Mouse (Mus musculus) midbrain, embryonic 15.5 days (tissue): Measurements from ENCODE around the gene St8sia1. TPM values are rescaled to one million over a fixed set of nuclear protein-coding genes. Genes with fewer than 3 reads are reported as not detected.

ENCODE experiments used
- ATAC-seq: fragments of 200-750 bp; cut with Nextera tagmentation; replicated peaks from 2 replicates; pipeline ENCODE4 v1.8.0; 2017; ENCODE audit warnings: moderate TSS enrichment
- H3K27ac ChIP-seq: fragments of 300-500 bp; sonication (generic); 2 replicates; pipeline ENCODE4 v1.5.1; 2015; ENCODE audit warnings: mild to moderate bottlenecking, inconsistent platforms
- H3K27me3 ChIP-seq: fragments of 300-500 bp; sonication (generic); replicated peaks from 2 replicates; pipeline ENCODE4 v1.6.1; 2015; ENCODE audit warnings: inconsistent platforms
- H3K36me3 ChIP-seq: fragments of 300-500 bp; sonication (generic); replicated peaks from 2 replicates; pipeline ENCODE4 v1.6.1; 2015; ENCODE audit warnings: inconsistent platforms
- H3K4me1 ChIP-seq: fragments of 300-500 bp; sonication (generic); 2 replicates; pipeline ENCODE4 v1.6.1; 2015; ENCODE audit warnings: inconsistent platforms
- H3K4me2 ChIP-seq: fragments of 300-500 bp; sonication (generic); 2 replicates; pipeline ENCODE4 v1.6.1; 2015; ENCODE audit warnings: inconsistent platforms, mild to moderate bottlenecking, moderate library complexity
- H3K4me3 ChIP-seq: fragments of 300-500 bp; sonication (generic); 2 replicates; pipeline ENCODE4 v1.5.1; 2015; ENCODE audit warnings: mild to moderate bottlenecking, inconsistent platforms
- H3K9ac ChIP-seq: fragments of 300-500 bp; sonication (generic); 2 replicates; pipeline ENCODE4 v1.6.1; 2015; ENCODE audit warnings: mild to moderate bottlenecking, inconsistent platforms
- H3K9me3 ChIP-seq: fragments of 300-500 bp; sonication (generic); 2 replicates; pipeline ENCODE4 v1.6.1; 2016; ENCODE audit warnings: inconsistent platforms
- WGBS: fragments of 180-500 bp; shearing (Covaris S2); methylation state at CpG from one replicate; pipeline ENCODE4 v1.1.7; 2015; ENCODE audit warnings: mixed read lengths; 5-methylcytosine and 5-hydroxymethylcytosine counted together
- polyA plus RNA-seq: library from polyadenylated mRNA; unstranded; fragments of >200 nt; fragmentation: Nextera tagmentation; extraction: Ambion mirVana; gene quantifications from 2 replicates; pipeline ENCODE4 v1.2.1, GENCODE M21; 2015

Gene St8sia1
- polyA plus RNA-seq, 1 experiment from 2014 or later = 8.8 TPM

- Histone ChIP-seq H3K27me3 (no peaks in the 10 kb centered on the region), H3K9me3 (no peaks in the 10 kb centered on the region), H3K4me3 (no peak overlapping the region), H3K4me2 (no peak overlapping the region), H3K4me1 (no peaks in the 10 kb centered on the region), H3K36me3 (no peaks in the 10 kb centered on the region), H3K27ac (no peak overlapping the region), H3K9ac (no peak overlapping the region)
- ATAC-seq = no peak
- WGBS = 78% methylated on average over 8 of the region's 8 CpGs
Observed at GRCm38 (mm10) chr6:142847914-142848674, 116.2 kb downstream of the St8sia1 start.

GRCm38 (mm10) chr6:142846855-142847254 lies 117.4 kb downstream of the St8sia1 start:
- no peaks in the 10 kb centered on the region for H3K36me3 ChIP-seq
- H3K4me3 ChIP-seq = no peak overlapping the region
- WGBS = 82% methylated on average over 4 of the region's 4 CpGs
- H3K27me3 ChIP-seq = no peaks in the 10 kb centered on the region
- H3K4me1 ChIP-seq = no peaks in the 10 kb centered on the region
- ATAC-seq = no peak
- no peak overlapping the region for H3K4me2 ChIP-seq
- H3K27ac ChIP-seq = no peak overlapping the region
- H3K9ac ChIP-seq = no peak overlapping the region
- no peaks in the 10 kb centered on the region for H3K9me3 ChIP-seq

- H3K4me2 ChIP-seq = no peak overlapping the region
- H3K4me3 ChIP-seq = no peak overlapping the region
- no peaks in the 10 kb centered on the region for H3K9me3 ChIP-seq
- H3K4me1 ChIP-seq = no peaks in the 10 kb centered on the region
- H3K36me3 ChIP-seq = no peaks in the 10 kb centered on the region
- WGBS = 84% methylated on average over 4 of the region's 4 CpGs
- H3K27ac ChIP-seq = no peak overlapping the region
- H3K9ac ChIP-seq = no peak overlapping the region
- H3K27me3 ChIP-seq = no peaks in the 10 kb centered on the region
- no peak for ATAC-seq
Observed at GRCm38 (mm10) chr6:142845066-142845465, 119.2 kb downstream of the St8sia1 start.

GRCm38 (mm10) chr6:142844061-142844460 lies 120.2 kb downstream of the St8sia1 start:
- H3K4me3 ChIP-seq = no peak overlapping the region
- H3K9me3 ChIP-seq = no peaks in the 10 kb centered on the region
- H3K9ac ChIP-seq = no peak overlapping the region
- 90% methylated on average over 4 of the region's 4 CpGs for WGBS
- no peaks in the 10 kb centered on the region for H3K4me1 ChIP-seq
- H3K4me2 ChIP-seq = no peak overlapping the region
- no peaks in the 10 kb centered on the region for H3K27me3 ChIP-seq
- ATAC-seq = no peak
- H3K36me3 ChIP-seq = no peaks in the 10 kb centered on the region
- H3K27ac ChIP-seq = no peak overlapping the region

GRCm38 (mm10) chr6:142838501-142838900 lies 125.8 kb downstream of the St8sia1 start:
- Histone ChIP-seq H3K4me3 (no peak overlapping the region), H3K9me3 (no peaks in the 10 kb centered on the region), H3K36me3 (no peaks in the 10 kb centered on the region), H3K4me1 (peaks cover 11% of the 10 kb centered on the region), H3K4me2 (no peak overlapping the region), H3K27ac (no peak overlapping the region), H3K27me3 (no peaks in the 10 kb centered on the region), H3K9ac (no peak overlapping the region)
- WGBS = 89% methylated on average over 1 of the region's 1 CpGs
- ATAC-seq = no peak

- no peak overlapping the region for H3K27ac ChIP-seq
- 80% methylated on average over 9 of the region's 9 CpGs for WGBS
- ATAC-seq = no peak
- H3K9ac ChIP-seq = no peak overlapping the region
- H3K9me3 ChIP-seq = no peaks in the 10 kb centered on the region
- H3K4me2 ChIP-seq = no peak overlapping the region
- H3K4me1 ChIP-seq = peaks cover 11% of the 10 kb centered on the region
- H3K36me3 ChIP-seq = no peaks in the 10 kb centered on the region
- H3K27me3 ChIP-seq = no peaks in the 10 kb centered on the region
- H3K4me3 ChIP-seq = no peak overlapping the region
Observed at GRCm38 (mm10) chr6:142837326-142837725, 126.9 kb downstream of the St8sia1 start.

GRCm38 (mm10) chr6:142835726-142836125 lies 128.5 kb downstream of the St8sia1 start:
- no peak overlapping the region for H3K4me3 ChIP-seq
- no peaks in the 10 kb centered on the region for H3K9me3 ChIP-seq
- H3K4me2 ChIP-seq = no peak overlapping the region
- no peaks in the 10 kb centered on the region for H3K27me3 ChIP-seq
- H3K36me3 ChIP-seq = no peaks in the 10 kb centered on the region
- no peak overlapping the region for H3K9ac ChIP-seq
- peak; percentile 73 for ATAC-seq
- H3K4me1 ChIP-seq = peaks cover 11% of the 10 kb centered on the region
- WGBS = 40% methylated on average over 18 of the region's 18 CpGs
- 0 out of 2 replicates have a peak overlapping the region, but pooled peaks have one; percentile 25 for H3K27ac ChIP-seq

- 83% methylated on average over 4 of the region's 4 CpGs for WGBS
- Histone ChIP-seq H3K36me3 (no peaks in the 10 kb centered on the region), H3K27ac (no peak overlapping the region), H3K9ac (no peak overlapping the region), H3K27me3 (no peaks in the 10 kb centered on the region), H3K9me3 (no peaks in the 10 kb centered on the region), H3K4me2 (no peak overlapping the region), H3K4me3 (no peak overlapping the region), H3K4me1 (peaks cover 11% of the 10 kb centered on the region)
- ATAC-seq = no peak
Observed at GRCm38 (mm10) chr6:142834911-142835310, 129.3 kb downstream of the St8sia1 start.

GRCm38 (mm10) chr6:142831706-142832105 lies 132.5 kb downstream of the St8sia1 start:
- Histone ChIP-seq H3K27ac (no peak overlapping the region), H3K36me3 (peaks cover 3% of the 10 kb centered on the region; the same call in 1 of the 2 replicates), H3K9me3 (no peaks in the 10 kb centered on the region), H3K4me2 (no peak overlapping the region), H3K4me3 (no peak overlapping the region), H3K27me3 (no peaks in the 10 kb centered on the region), H3K9ac (no peak overlapping the region), H3K4me1 (peaks cover 11% of the 10 kb centered on the region)
- WGBS = 90% methylated on average over 3 of the region's 3 CpGs
- no peak for ATAC-seq

GRCm38 (mm10) chr6:142831243-142831642 lies 133.0 kb downstream of the St8sia1 start:
- no peak for ATAC-seq
- 62% methylated on average over 8 of the region's 8 CpGs for WGBS
- H3K27ac ChIP-seq = no peak overlapping the region

GRCm38 (mm10) chr6:142830221-142830620 lies 134.0 kb downstream of the St8sia1 start:
- Histone ChIP-seq H3K9me3 (no peaks in the 10 kb centered on the region), H3K4me2 (no peak overlapping the region), H3K9ac (no peak overlapping the region), H3K4me1 (0 out of 2 replicates have a peak, but pooled peaks cover 5% of the 10 kb centered on the region), H3K27me3 (no peaks in the 10 kb centered on the region), H3K27ac (no peak overlapping the region), H3K36me3 (peaks cover 3% of the 10 kb centered on the region; the same call in 1 of the 2 replicates), H3K4me3 (no peak overlapping the region)
- 96% methylated on average over 3 of the region's 3 CpGs for WGBS
- no peak for ATAC-seq

More at GRCm38 (mm10) chr6:142831243-142831642, 133.0 kb downstream of the St8sia1 start:
- no peaks in the 10 kb centered on the region for H3K9me3 ChIP-seq
- no peak overlapping the region for H3K9ac ChIP-seq
- H3K36me3 ChIP-seq = peaks cover 3% of the 10 kb centered on the region; the same call in 1 of the 2 replicates
- H3K4me1 ChIP-seq = peaks cover 11% of the 10 kb centered on the region
- no peak overlapping the region for H3K4me3 ChIP-seq
- H3K27me3 ChIP-seq = no peaks in the 10 kb centered on the region
- H3K4me2 ChIP-seq = no peak overlapping the region

GRCm38 (mm10) chr6:142825449-142825848 lies 138.8 kb downstream of the St8sia1 start:
- Histone ChIP-seq H3K27me3 (no peaks in the 10 kb centered on the region), H3K36me3 (peaks cover 3% of the 10 kb centered on the region; the same call in 1 of the 2 replicates), H3K4me1 (no peaks in the 10 kb centered on the region), H3K9ac (no peak overlapping the region), H3K4me2 (no peak overlapping the region), H3K9me3 (no peaks in the 10 kb centered on the region), H3K4me3 (no peak overlapping the region), H3K27ac (no peak overlapping the region)
- 75% methylated on average over 5 of the region's 5 CpGs for WGBS
- ATAC-seq = no peak
